Mouse (Mus musculus): ENCODE measurements around the gene Lamtor2. TPM values are rescaled to one million over a fixed set of nuclear protein-coding genes. Genes with fewer than 3 reads are reported as not detected.
"Not testable (repeated sequence)": the region's sequence is repeated elsewhere in the genome, so short reads cannot be mapped to it uniquely, and the experiment has no call there.

The Lamtor2 gene
- 148 and 150 TPM in 2 replicates for total RNA-seq (2021)
- long read RNA-seq, transcript Lamtor2-201 (4 exons, 668 nt) = major isoform, 63 of 86 reads
- long read RNA-seq, transcript Lamtor2-202 (4 exons, 568 nt) = minor isoform, 8 of 86 reads
- long read RNA-seq, transcript Lamtor2-203 (2 exons, 567 nt) = minor isoform, 6 of 86 reads
- long read RNA-seq, partial matches to known transcripts = 5 of 86 reads
- long read RNA-seq, other reads (novel, unspliced or antisense) = 4 of 86 reads

GRCm38 (mm10) chr3:88552676-88553524, at the start of gene Lamtor2:
TSS of gene Lamtor2 (minus strand) at chr3:88553074.
- peak; percentile 97 for DNase-seq

GRCm38 (mm10) chr3:88602466-88602865, 49.6 kb upstream of the Lamtor2 start:
- DNase-seq = no peak

GRCm38 (mm10) chr3:88596547-88596946, 43.7 kb upstream of the Lamtor2 start:
- not testable (repeated sequence) for DNase-seq

GRCm38 (mm10) chr3:88593893-88594580, 41.2 kb upstream of the Lamtor2 start:
- DNase-seq = no peak

- DNase-seq = no peak
Measured at GRCm38 (mm10) chr3:88592942-88593576, 40.2 kb upstream of the Lamtor2 start.

GRCm38 (mm10) chr3:88591950-88592731, 39.3 kb upstream of the Lamtor2 start:
- DNase-seq = no peak

- DNase-seq = no peak
Measured at GRCm38 (mm10) chr3:88591044-88591443, 38.2 kb upstream of the Lamtor2 start.

- DNase-seq = no peak
Measured at GRCm38 (mm10) chr3:88590246-88590645, 37.4 kb upstream of the Lamtor2 start.

- DNase-seq = no peak
Measured at GRCm38 (mm10) chr3:88586640-88587039, 33.8 kb upstream of the Lamtor2 start.

GRCm38 (mm10) chr3:88585769-88586168, 32.9 kb upstream of the Lamtor2 start:
- DNase-seq = no peak

- peak; percentile 69 for DNase-seq
Measured at GRCm38 (mm10) chr3:88579454-88580117, 26.7 kb upstream of the Lamtor2 start.

- DNase-seq = no peak
Measured at GRCm38 (mm10) chr3:88578498-88579424, 25.9 kb upstream of the Lamtor2 start.

GRCm38 (mm10) chr3:88577846-88578245, 25.0 kb upstream of the Lamtor2 start:
- DNase-seq = not testable (repeated sequence)

GRCm38 (mm10) chr3:88575540-88575939, 22.7 kb upstream of the Lamtor2 start, which contains the start of gene Ssr2:
TSS of gene Ssr2 (plus strand) at chr3:88575876.
- DNase-seq = no peak

- no peak for DNase-seq
Measured at GRCm38 (mm10) chr3:88573810-88574209, 20.9 kb upstream of the Lamtor2 start.

- no peak for DNase-seq
Measured at GRCm38 (mm10) chr3:88572835-88573234, 20.0 kb upstream of the Lamtor2 start.

GRCm38 (mm10) chr3:88571856-88572255, 19.0 kb upstream of the Lamtor2 start:
- no peak for DNase-seq

- no peak for DNase-seq
Measured at GRCm38 (mm10) chr3:88570341-88570740, 17.5 kb upstream of the Lamtor2 start.

GRCm38 (mm10) chr3:88569694-88570093, 16.8 kb upstream of the Lamtor2 start:
- peak; percentile 42 for DNase-seq

- no peak for DNase-seq
Measured at GRCm38 (mm10) chr3:88569093-88569492, 16.2 kb upstream of the Lamtor2 start.

All from adrenal gland, postnatal 25 days (tissue).